Mouse (Mus musculus): ENCODE data around the gene Numbl. TPM values are rescaled to one million over a fixed set of nuclear protein-coding genes. Genes with fewer than 3 reads are reported as not detected.

The Numbl gene
- total RNA-seq, 1 experiment, result 14.1 TPM

DNA sequence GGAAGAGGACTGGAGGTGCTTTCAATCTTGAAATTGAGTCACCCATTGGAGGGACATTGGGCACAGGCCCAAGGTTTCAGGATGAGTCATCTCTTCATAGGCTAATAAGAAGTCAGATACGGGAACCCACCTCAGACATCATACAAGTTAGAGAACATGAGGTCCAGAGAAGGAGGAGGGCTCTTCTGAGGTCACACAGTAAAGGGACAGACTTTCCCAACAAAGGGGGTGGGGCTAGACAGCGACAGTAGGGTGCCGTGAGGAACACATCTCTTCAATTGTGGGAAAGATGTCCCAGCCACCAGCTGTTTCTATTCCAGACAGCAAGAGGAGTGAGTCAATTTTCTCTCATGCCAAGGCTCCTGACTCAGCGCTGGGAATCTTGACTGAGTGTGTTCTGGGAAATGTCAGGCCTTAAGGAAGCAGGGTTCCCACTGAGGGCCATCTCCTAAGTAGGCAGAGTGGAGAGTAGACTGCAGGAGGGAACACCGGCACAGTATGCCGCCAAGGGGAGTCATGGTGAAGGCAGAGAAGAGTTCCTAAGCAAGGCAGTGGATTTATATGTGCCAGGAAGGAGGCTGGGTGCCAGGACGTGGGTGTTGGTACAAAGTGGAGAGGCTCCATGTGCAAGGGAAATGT is 26.4 kb upstream of the Numbl start:
- no peak for DNase-seq (ENCODE audit: low read depth, low spot score)
- TF ChIP-seq HCFC1 (IDR thresholded peaks at IDR 0.05; ENCODE audit: borderline replicate concordance, insufficient read depth, low read length) (no peak), CHD2 (IDR thresholded peaks at IDR 0.05; ENCODE audit: low read depth, low read length) (no peak), MAFK (IDR thresholded peaks at IDR 0.05; ENCODE audit: insufficient read depth, low read depth, low read length) (no peak), ZNF384 (IDR thresholded peaks at IDR 0.05; ENCODE audit: low read depth, low read length) (no peak), ZC3H11A (IDR thresholded peaks at IDR 0.05; ENCODE audit: borderline replicate concordance, low read depth, low read length) (no peak)
- peaks cover 5 to 16% of the 10 kb centered on the region in 2 experiments; a peak in 3 of 4 replicates for H3K4me1 ChIP-seq (ENCODE audit: control insufficient read depth in 2 of 2, insufficient read depth in 2 of 2, low read length in 2 of 2, poor library complexity in 1 of 2)
- H3K9me3 ChIP-seq (ENCODE audit: control insufficient read depth, insufficient read depth, low read depth, low read length), result no peaks in the 10 kb centered on the region
- no peaks in the 10 kb centered on the region for H3K36me3 ChIP-seq (ENCODE audit: control insufficient read depth, insufficient read depth, low read length, poor library complexity, severe bottlenecking)
- in situ Hi-C loops (cut with MboI; ENCODE audit: low sequenced_read_pairs in 2 of 2, unreplicated experiment in 2 of 2), result no loop called here
- 0 out of 2 replicates have a peak overlapping the region, but pooled peaks have one; percentile 1 for H3K9ac ChIP-seq (ENCODE audit: insufficient read depth, low read depth, low read length, poor library complexity, severe bottlenecking)
- no peak overlapping the region for H3K4me3 ChIP-seq (ENCODE audit: insufficient read depth in 1 of 2, low read depth in 1 of 2, low read length in 2 of 2, poor library complexity in 1 of 2, severe bottlenecking in 1 of 2)
- H3K27ac ChIP-seq (ENCODE audit: insufficient read depth, low read depth, low read length, poor library complexity, severe bottlenecking), result 0 out of 2 replicates have a peak overlapping the region, but pooled peaks have one; percentile 34

DNA sequence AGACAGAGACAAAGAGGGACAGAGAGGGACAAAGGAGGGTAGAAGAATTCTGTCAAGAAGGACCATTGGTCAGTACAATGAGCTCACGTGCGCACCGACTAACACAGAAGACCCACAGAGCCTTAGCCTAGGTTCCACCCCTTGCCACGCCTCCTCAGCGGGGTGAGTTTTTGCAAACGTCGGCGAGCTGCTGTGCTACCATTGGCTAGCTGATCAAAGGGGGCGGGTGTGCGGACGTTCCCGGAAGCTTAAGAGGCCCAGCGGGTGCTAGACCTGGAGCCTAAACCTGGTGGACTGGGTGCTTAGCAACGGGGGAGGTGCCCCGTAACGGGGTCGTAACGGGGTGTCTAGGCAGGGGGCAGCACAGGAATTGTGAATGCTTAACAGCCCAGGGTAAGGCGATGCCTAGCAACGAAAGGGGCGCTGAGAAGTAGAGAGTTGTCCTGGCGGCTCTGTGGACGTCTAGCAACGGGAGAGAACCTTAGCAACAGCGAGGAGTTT is 25.4 kb upstream of the Numbl start, which contains the start of gene Coq8b:
TSS of gene Coq8b (plus strand) at position 243 of the 501 bp plus-strand sequence.
- Histone ChIP-seq H3K36me3 (ENCODE audit: control insufficient read depth, insufficient read depth, low read length, poor library complexity, severe bottlenecking) (no peaks in the 10 kb centered on the region), H3K27ac (ENCODE audit: insufficient read depth, low read depth, low read length, poor library complexity, severe bottlenecking) (peak within 1 kb of the TSS; percentile 34), H3K9me3 (ENCODE audit: control insufficient read depth, insufficient read depth, low read depth, low read length) (no peaks in the 10 kb centered on the region), H3K4me1 (ENCODE audit: control insufficient read depth in 2 of 2, insufficient read depth in 2 of 2, low read length in 2 of 2, poor library complexity in 1 of 2) (peaks cover 5 to 17% of the 10 kb centered on the region in 2 experiments; a peak in 3 of 4 replicates), H3K9ac (ENCODE audit: insufficient read depth, low read depth, low read length, poor library complexity, severe bottlenecking) (peak within 1 kb of the TSS; percentile 55; the same call in 1 of the 2 replicates), H3K4me3 (ENCODE audit: insufficient read depth in 1 of 2, low read depth in 1 of 2, low read length in 2 of 2, poor library complexity in 1 of 2, severe bottlenecking in 1 of 2) (peak within 1 kb of the TSS; percentile 57 to 61)
- in situ Hi-C loops (cut with MboI; ENCODE audit: low sequenced_read_pairs in 2 of 2, unreplicated experiment in 2 of 2), result no loop called here
- TF ChIP-seq HCFC1 (IDR thresholded peaks at IDR 0.05; ENCODE audit: borderline replicate concordance, insufficient read depth, low read length) (no peak), MAFK (IDR thresholded peaks at IDR 0.05; ENCODE audit: insufficient read depth, low read depth, low read length) (no peak), ZC3H11A (IDR thresholded peaks at IDR 0.05; ENCODE audit: borderline replicate concordance, low read depth, low read length) (no peak), ZNF384 (IDR thresholded peaks at IDR 0.05; ENCODE audit: low read depth, low read length) (no peak), CHD2 (IDR thresholded peaks at IDR 0.05; ENCODE audit: low read depth, low read length) (no peak)
- peak; percentile 98 for DNase-seq (ENCODE audit: low read depth, low spot score)

GRCm38 (mm10) chr7:27233300-27233699 is 24.9 kb upstream of the Numbl start:
- no peaks in the 10 kb centered on the region for H3K36me3 ChIP-seq (ENCODE audit: control insufficient read depth, insufficient read depth, low read length, poor library complexity, severe bottlenecking)
- no peak for DNase-seq (ENCODE audit: low read depth, low spot score)
- peak overlapping the region; percentile 20 for H3K27ac ChIP-seq (ENCODE audit: insufficient read depth, low read depth, low read length, poor library complexity, severe bottlenecking)
- no peaks in the 10 kb centered on the region for H3K9me3 ChIP-seq (ENCODE audit: control insufficient read depth, insufficient read depth, low read depth, low read length)
- peak overlapping the region; percentile 55; the same call in 1 of the 2 replicates for H3K9ac ChIP-seq (ENCODE audit: insufficient read depth, low read depth, low read length, poor library complexity, severe bottlenecking)
- H3K4me3 ChIP-seq (ENCODE audit: insufficient read depth in 1 of 2, low read depth in 1 of 2, low read length in 2 of 2, poor library complexity in 1 of 2, severe bottlenecking in 1 of 2), result peak overlapping the region; percentile 47 to 57
- peaks cover 5 to 17% of the 10 kb centered on the region in 2 experiments; a peak in 3 of 4 replicates for H3K4me1 ChIP-seq (ENCODE audit: control insufficient read depth in 2 of 2, insufficient read depth in 2 of 2, low read length in 2 of 2, poor library complexity in 1 of 2)
- TF ChIP-seq CHD2 (IDR thresholded peaks at IDR 0.05; ENCODE audit: low read depth, low read length), result no peak
- no peak for TF ChIP-seq ZNF384 (IDR thresholded peaks at IDR 0.05; ENCODE audit: low read depth, low read length)
- TF ChIP-seq HCFC1 (IDR thresholded peaks at IDR 0.05; ENCODE audit: borderline replicate concordance, insufficient read depth, low read length), result no peak
- no peak for TF ChIP-seq ZC3H11A (IDR thresholded peaks at IDR 0.05; ENCODE audit: borderline replicate concordance, low read depth, low read length)
- TF ChIP-seq MAFK (IDR thresholded peaks at IDR 0.05; ENCODE audit: insufficient read depth, low read depth, low read length), result no peak
- in situ Hi-C loops (cut with MboI; ENCODE audit: low sequenced_read_pairs in 2 of 2, unreplicated experiment in 2 of 2), result no loop called here

DNA sequence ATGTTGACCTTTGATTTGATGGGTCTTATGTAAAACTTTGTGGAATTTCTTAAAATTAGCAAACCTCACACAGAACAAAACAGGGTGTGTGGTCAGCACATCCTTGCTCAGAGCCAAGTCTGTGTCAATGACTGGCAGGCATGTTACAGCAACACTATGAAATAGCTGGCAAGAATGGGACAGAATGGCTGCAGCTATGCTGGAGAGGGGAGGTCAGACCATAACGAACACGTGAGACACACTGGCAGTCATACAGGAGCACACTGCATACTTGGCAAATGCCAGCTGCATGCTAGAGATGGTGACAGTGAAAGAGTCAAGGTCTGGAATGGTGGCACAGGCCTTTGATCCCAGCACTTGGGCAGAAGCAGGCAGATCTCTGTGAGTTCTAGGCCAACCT is 22.5 kb upstream of the Numbl start:
- Histone ChIP-seq H3K9ac (ENCODE audit: insufficient read depth, low read depth, low read length, poor library complexity, severe bottlenecking) (no peak overlapping the region), H3K4me1 (ENCODE audit: control insufficient read depth in 2 of 2, insufficient read depth in 2 of 2, low read length in 2 of 2, poor library complexity in 1 of 2) (peaks cover 5 to 17% of the 10 kb centered on the region in 2 experiments; a peak in 3 of 4 replicates), H3K27ac (ENCODE audit: insufficient read depth, low read depth, low read length, poor library complexity, severe bottlenecking) (no peak overlapping the region), H3K9me3 (ENCODE audit: control insufficient read depth, insufficient read depth, low read depth, low read length) (no peaks in the 10 kb centered on the region), H3K36me3 (ENCODE audit: control insufficient read depth, insufficient read depth, low read length, poor library complexity, severe bottlenecking) (no peaks in the 10 kb centered on the region; the same call in 1 of the 2 replicates), H3K4me3 (ENCODE audit: insufficient read depth in 1 of 2, low read depth in 1 of 2, low read length in 2 of 2, poor library complexity in 1 of 2, severe bottlenecking in 1 of 2) (no peak overlapping the region)
- TF ChIP-seq HCFC1 (IDR thresholded peaks at IDR 0.05; ENCODE audit: borderline replicate concordance, insufficient read depth, low read length) (no peak), CHD2 (IDR thresholded peaks at IDR 0.05; ENCODE audit: low read depth, low read length) (no peak), ZNF384 (IDR thresholded peaks at IDR 0.05; ENCODE audit: low read depth, low read length) (no peak), MAFK (IDR thresholded peaks at IDR 0.05; ENCODE audit: insufficient read depth, low read depth, low read length) (no peak), ZC3H11A (IDR thresholded peaks at IDR 0.05; ENCODE audit: borderline replicate concordance, low read depth, low read length) (no peak)
- DNase-seq (ENCODE audit: low read depth, low spot score), result no peak
- in situ Hi-C loops (cut with MboI; ENCODE audit: low sequenced_read_pairs in 2 of 2, unreplicated experiment in 2 of 2), result no loop called here
